Comparison of ENCODE assay signal across 8 mouse cellular contexts in the genomic region with DNA sequence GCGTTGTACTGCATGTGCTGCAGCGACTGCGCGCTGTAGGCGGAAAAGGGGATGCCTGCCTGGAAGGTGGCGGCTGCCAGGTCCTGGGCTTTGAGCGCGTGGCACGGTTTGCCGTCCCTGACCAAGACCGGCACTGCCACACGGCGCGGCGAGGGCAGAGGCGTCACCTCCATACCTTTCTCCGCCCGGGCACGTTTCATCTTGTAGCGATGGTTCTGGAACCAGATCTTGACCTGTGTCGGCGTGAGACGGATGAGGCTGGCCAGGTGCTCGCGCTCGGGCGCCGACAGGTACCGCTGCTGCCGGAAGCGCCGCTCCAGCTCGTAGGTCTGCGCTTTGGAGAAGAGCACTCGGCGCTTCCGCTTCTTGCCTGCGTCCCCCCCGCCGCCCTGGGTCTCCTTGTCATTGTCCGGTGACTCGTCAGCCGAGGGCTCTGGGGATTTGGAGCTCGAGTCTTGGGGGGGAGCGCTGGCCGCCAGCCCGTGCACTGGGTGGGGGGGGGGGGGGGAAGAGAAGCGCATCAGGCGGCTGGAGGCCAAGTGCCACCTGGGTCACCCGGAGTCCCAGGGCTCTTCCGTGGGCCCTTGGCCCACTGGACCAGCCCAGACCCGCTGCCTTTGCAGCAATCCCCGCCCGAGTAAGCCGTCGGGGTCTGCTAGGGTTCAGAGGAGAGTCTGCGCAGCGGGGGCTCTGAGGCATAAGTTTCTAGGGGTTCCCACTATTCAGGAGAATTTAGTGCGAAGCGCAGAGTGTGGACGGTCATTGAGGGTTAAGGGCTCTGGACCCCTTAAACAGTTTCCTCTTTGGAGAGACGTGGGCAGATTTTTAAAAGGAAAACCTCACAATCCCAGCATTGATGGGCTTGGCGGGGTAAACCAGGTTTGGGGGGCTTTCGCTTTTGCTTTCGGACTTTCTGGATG. TPM values are rescaled to one million over a fixed set of nuclear protein-coding genes. Genes with fewer than 3 reads are reported as not detected.
DNase-seq lines count a peak whose midpoint lies in the region; ATAC-seq and TF ChIP-seq lines count a peak whose summit lies in the region.

No protein-coding gene starts in this region.

- no peak for ATAC-seq in embryonic facial prominence, embryonic 13.5 days (ENCODE audit: insufficient number of reproducible peaks, insufficient read depth, low FRiP score, low TSS enrichment, low read depth)
- ATAC-seq in limb, embryonic 12.5 days (ENCODE audit: insufficient number of reproducible peaks, insufficient read depth, low FRiP score, low TSS enrichment, low read depth) = no peak
- ATAC-seq in erythroid progenitor cell, adult 5-6 weeks (replicated peaks; ENCODE audit: low FRiP score, poor library complexity, severe bottlenecking) = no peak
- ATAC-seq in cerebellum, adult (ENCODE audit: insufficient number of reproducible peaks, low FRiP score, low TSS enrichment) = no peak

- no peaks in the 10 kb centered on the region for H3K36me3 ChIP-seq in liver, adult 2 months (ENCODE audit: control insufficient read depth, insufficient read depth, low read length)
- H3K36me3 ChIP-seq in embryonic facial prominence, embryonic 13.5 days = no peaks in the 10 kb centered on the region
- no peaks in the 10 kb centered on the region for H3K36me3 ChIP-seq in limb, embryonic 12.5 days
- no peaks in the 10 kb centered on the region for H3K36me3 ChIP-seq in small intestine, adult 2 months (ENCODE audit: control insufficient read depth, insufficient read depth, low read length)

- WGBS in liver, adult 2 months = 1% methylated on average over 63 of the region's 65 CpGs
- WGBS in embryonic facial prominence, embryonic 13.5 days = 1% methylated on average over 59 of the region's 65 CpGs
- under 1% methylated on average over 60 of the region's 65 CpGs for WGBS in limb, embryonic 12.5 days
- WGBS in small intestine, adult 2 months = 2% methylated on average over 64 of the region's 65 CpGs

- TF ChIP-seq POLR2A in liver, adult 2 months (IDR thresholded peaks at IDR 0.05; ENCODE audit: extremely low read depth, insufficient read depth, low read length) = no peak
- no peak for TF ChIP-seq POLR2A in small intestine, adult 2 months (IDR thresholded peaks at IDR 0.05; ENCODE audit: low read depth, low read length)

- no peak for TF ChIP-seq CTCF in liver, adult 2 months (IDR thresholded peaks at IDR 0.05; ENCODE audit: low read depth, low read length)
- no peak for TF ChIP-seq CTCF in small intestine, adult 2 months (IDR thresholded peaks at IDR 0.05; ENCODE audit: extremely low read depth, insufficient read length, insufficient replicate concordance, low read depth, low read length)

- peaks cover 25% of the 10 kb centered on the region for H3K27me3 ChIP-seq in liver, adult 2 months (ENCODE audit: control insufficient read depth, insufficient read depth, low read length)
- H3K27me3 ChIP-seq in embryonic facial prominence, embryonic 13.5 days = peaks cover 97% of the 10 kb centered on the region
- H3K27me3 ChIP-seq in limb, embryonic 12.5 days = peaks cover 97% of the 10 kb centered on the region
- H3K27me3 ChIP-seq in small intestine, adult 2 months (ENCODE audit: control insufficient read depth, insufficient read depth, low read length) = peaks cover 66% of the 10 kb centered on the region

- no peaks in the 10 kb centered on the region for H3K9me3 ChIP-seq in embryonic facial prominence, embryonic 13.5 days
- H3K9me3 ChIP-seq in limb, embryonic 12.5 days = no peaks in the 10 kb centered on the region

- no peaks in the 10 kb centered on the region for H3K79me2 ChIP-seq in liver, adult 2 months (ENCODE audit: control insufficient read depth, insufficient read depth, low read length)

- peaks cover 3% of the 10 kb centered on the region for H3K4me1 ChIP-seq in liver, adult 2 months (ENCODE audit: control insufficient read depth, insufficient read depth, low read length)
- peaks cover 26% of the 10 kb centered on the region for H3K4me1 ChIP-seq in embryonic facial prominence, embryonic 13.5 days
- peaks cover 23% of the 10 kb centered on the region for H3K4me1 ChIP-seq in limb, embryonic 12.5 days (replicated peaks)
- H3K4me1 ChIP-seq in small intestine, adult 2 months (ENCODE audit: control insufficient read depth, insufficient read depth, insufficient read length, low read length) = peaks cover 8% of the 10 kb centered on the region; the same call in 1 of the 2 replicates

- H3K4me2 ChIP-seq in embryonic facial prominence, embryonic 13.5 days = peak overlapping the region; percentile 47
- H3K4me2 ChIP-seq in limb, embryonic 12.5 days = peak overlapping the region; percentile 42

- DNase-seq in liver, adult 2 months (ENCODE audit: extremely low read depth, low read depth, low spot score) = no peak
- DNase-seq in liver = no peak
- no peak for DNase-seq in T-cell, adult 2 months (ENCODE audit: low spot score)

- peak overlapping the region; percentile 39; the same call in 1 of the 2 replicates for H3K4me3 ChIP-seq in liver, adult 2 months (ENCODE audit: insufficient read depth, low read depth, low read length)
- H3K4me3 ChIP-seq in embryonic facial prominence, embryonic 13.5 days = peak overlapping the region; percentile 28
- H3K4me3 ChIP-seq in limb, embryonic 12.5 days (replicated peaks) = peak overlapping the region; percentile 22
- peak overlapping the region; percentile 32 for H3K4me3 ChIP-seq in small intestine, adult 2 months (ENCODE audit: low read depth, low read length)

- no peak overlapping the region for H3K27ac ChIP-seq in liver, adult 2 months (replicated peaks; ENCODE audit: insufficient read depth, low read depth, low read length)
- H3K27ac ChIP-seq in embryonic facial prominence, embryonic 13.5 days = no peak overlapping the region
- H3K27ac ChIP-seq in limb, embryonic 12.5 days = no peak overlapping the region
- no peak overlapping the region for H3K27ac ChIP-seq in small intestine, adult 2 months (ENCODE audit: insufficient read depth, low read depth, low read length)

- 0 out of 2 replicates have a peak overlapping the region, but pooled peaks have one; percentile 34 for H3K9ac ChIP-seq in liver, adult 2 months (ENCODE audit: low read depth, low read length)
- H3K9ac ChIP-seq in embryonic facial prominence, embryonic 13.5 days = no peak overlapping the region
- no peak overlapping the region for H3K9ac ChIP-seq in limb, embryonic 12.5 days (replicated peaks)

RNA-seq across cellular contexts. Expression of a gene that starts 9.7 kb away (rescaled TPM):
- total RNA-seq in liver, adult 2 months (2014; rRNA removed) = not detected in 2 replicates
- not detected in 2 replicates for polyA plus RNA-seq in liver, adult 2 months (2012; rRNA removed)
- polyA plus RNA-seq in embryonic facial prominence, embryonic 13.5 days (2015; fragmentation: Nextera tagmentation; extraction: Ambion mirVana) = not detected in 2 replicates
- polyA plus RNA-seq in limb, embryonic 12.5 days (2016; fragmentation: Nextera tagmentation; extraction: Ambion mirVana) = not detected in 2 replicates
- 2.4 and 3.0 TPM in 2 replicates for polyA plus RNA-seq in small intestine, adult 2 months (2012; rRNA removed)
- total RNA-seq in erythroid progenitor cell, adult 5-6 weeks (2015; ENCODE audit: low replicate concordance) = not detected in 2 replicates
- not detected in 2 replicates for total RNA-seq in erythroid progenitor cell, adult 5-6 weeks (2017; ENCODE audit: low replicate concordance)
